Mouse (Mus musculus): ENCODE results near the gene Ank.

GRCm38 (mm10) chr15:27588087-27588826 is 121.8 kb downstream of the Ank start:
- no peak for TF ChIP-seq CTCF (conservative IDR thresholded peaks at IDR 0.05; ENCODE audit: low read length)
- TF ChIP-seq NANOG (IDR thresholded peaks at IDR 0.05; ENCODE audit: borderline replicate concordance, low read length), result no peak

All from E14TG2a.4 (cell line).